Mouse (Mus musculus) ES-Bruce4 (cell line): Measurements from ENCODE around the gene Ostm1. TPM values are rescaled to one million over a fixed set of nuclear protein-coding genes. Genes with fewer than 3 reads are reported as not detected.
A peak's percentile ranks its signal among the peaks of the same experiment; 100 is the strongest.

Experiments used
- H3K27ac ChIP-seq: 2 replicates; pipeline ENCODE4 v1.5.1; 2012; ENCODE audit warnings: low read length, inconsistent platforms; ENCODE audit not compliant: insufficient read depth
- H3K27me3 ChIP-seq: 2 replicates; pipeline ENCODE4 v1.6.1; 2012; ENCODE audit warnings: mild to moderate bottlenecking, low read length, inconsistent platforms; ENCODE audit not compliant: control insufficient read depth, poor library complexity, insufficient read depth, severe bottlenecking
- H3K36me3 ChIP-seq: 2 replicates; pipeline ENCODE4 v1.6.1; 2012; ENCODE audit warnings: inconsistent platforms, mild to moderate bottlenecking, low read length, moderate library complexity; ENCODE audit not compliant: control insufficient read depth, poor library complexity, insufficient read depth, severe bottlenecking
- H3K4me1 ChIP-seq: one replicate; pipeline ENCODE4 v1.8.1; 2011; ENCODE audit warnings: low read length; ENCODE audit not compliant: control insufficient read depth, insufficient read depth
- H3K4me3 ChIP-seq: 2 replicates; pipeline ENCODE4 v1.5.1; 2011; ENCODE audit warnings: low read depth, mild to moderate bottlenecking, low read length
- H3K9ac ChIP-seq: 2 replicates; pipeline ENCODE4 v1.6.1; 2012; ENCODE audit warnings: low read depth, mild to moderate bottlenecking, inconsistent platforms; ENCODE audit not compliant: poor library complexity, severe bottlenecking
- H3K9me3 ChIP-seq: replicated peaks from 2 replicates; pipeline ENCODE4 v1.6.1; 2012; ENCODE audit warnings: mild to moderate bottlenecking, low read length, inconsistent platforms; ENCODE audit not compliant: control insufficient read depth, poor library complexity, insufficient read depth, severe bottlenecking
- CTCF ChIP-seq: IDR thresholded peaks from one replicate; pipeline ENCODE4 v1.8.1; 2011; ENCODE audit warnings: low read depth, low read length
- EP300 ChIP-seq: IDR thresholded peaks from 2 replicates; pipeline ENCODE4 v1.6.1; 2011; ENCODE audit warnings: low read depth, low read length; ENCODE audit not compliant: insufficient read depth
- POLR2A ChIP-seq: IDR thresholded peaks from one replicate; pipeline ENCODE4 v1.8.1; 2011; ENCODE audit warnings: low read length; ENCODE audit not compliant: insufficient read depth
- polyA plus RNA-seq: library from polyadenylated mRNA; stranded (reverse); fragments of >200 nt; gene quantifications from 2 replicates; pipeline ENCODE4 v1.2.4, GENCODE M21; 2011; ENCODE audit warnings: low read depth; ENCODE audit not compliant: missing spikeins, insufficient read depth, insufficient read length

Ostm1 gene
- polyA plus RNA-seq, 1 experiment, result 18.6 TPM

DNA sequence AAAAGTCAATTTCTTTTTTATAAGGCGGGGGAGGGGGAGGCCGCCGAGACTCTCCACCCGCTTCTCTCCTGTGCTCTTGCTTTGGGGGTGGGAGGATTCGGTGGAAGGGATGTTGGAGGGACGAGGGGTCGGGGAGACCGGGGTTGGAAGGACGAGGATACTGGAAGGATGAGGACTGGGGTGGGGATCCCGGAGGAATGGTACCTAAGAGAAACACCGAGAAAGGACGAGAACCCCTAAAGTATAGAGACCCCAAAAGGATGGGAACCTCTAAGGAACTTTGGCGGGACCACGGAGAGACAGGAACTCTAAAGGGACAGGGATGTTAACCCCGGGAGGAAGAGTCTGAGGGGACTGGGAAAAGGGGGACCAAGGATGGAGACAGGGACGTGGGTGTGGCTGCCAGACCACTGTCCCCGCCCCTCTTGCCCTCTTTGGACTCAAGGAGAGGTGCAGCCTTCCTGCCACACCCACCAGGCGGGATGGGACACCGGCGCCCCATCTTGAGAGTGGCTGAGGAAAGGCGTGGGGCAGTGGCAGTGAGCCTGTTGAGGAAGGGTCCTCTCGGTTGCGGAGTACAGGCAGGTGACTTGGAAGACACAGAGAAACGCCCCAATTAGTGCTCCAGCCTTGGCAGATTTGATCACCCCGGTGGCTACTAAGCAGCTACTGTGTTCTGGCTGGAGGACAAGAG is 8.5 kb downstream of the Ostm1 start:
- H3K27ac ChIP-seq, result no peak overlapping the region
- H3K9ac ChIP-seq, result no peak overlapping the region
- H3K27me3 ChIP-seq, result peaks cover 34% of the 10 kb centered on the region
- no peak for TF ChIP-seq POLR2A
- no peak for TF ChIP-seq CTCF
- no peak for TF ChIP-seq EP300
- no peaks in the 10 kb centered on the region for H3K9me3 ChIP-seq
- H3K4me3 ChIP-seq, result no peak overlapping the region
- H3K4me1 ChIP-seq, result no peaks in the 10 kb centered on the region
- H3K36me3 ChIP-seq, result no peaks in the 10 kb centered on the region

DNA sequence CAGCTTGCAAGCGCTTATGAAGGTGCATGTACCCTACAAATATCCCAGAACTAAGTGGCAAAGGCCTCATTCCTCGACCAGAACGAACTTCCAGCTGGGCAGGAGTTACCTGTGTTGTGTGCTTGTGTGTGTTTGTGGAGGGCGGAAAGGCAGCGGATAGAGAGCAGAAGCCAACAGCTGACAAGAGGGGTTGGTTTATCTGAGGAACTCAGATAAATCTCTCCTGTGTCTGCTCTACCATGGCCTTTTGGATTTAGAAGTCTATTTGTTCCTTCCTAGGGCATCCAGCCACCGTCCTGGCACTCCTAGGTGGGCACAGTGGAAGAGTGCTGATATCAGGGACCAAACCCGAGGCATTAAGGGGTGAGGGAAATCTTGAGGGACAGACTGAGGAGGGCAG is 9.6 kb downstream of the Ostm1 start:
- no peaks in the 10 kb centered on the region for H3K4me1 ChIP-seq
- H3K9ac ChIP-seq, result no peak overlapping the region
- no peak overlapping the region for H3K27ac ChIP-seq
- H3K4me3 ChIP-seq, result no peak overlapping the region
- H3K36me3 ChIP-seq, result no peaks in the 10 kb centered on the region
- TF ChIP-seq CTCF (no peak), POLR2A (no peak), EP300 (no peak)
- H3K27me3 ChIP-seq, result peaks cover 34% of the 10 kb centered on the region
- no peaks in the 10 kb centered on the region for H3K9me3 ChIP-seq

- no peaks in the 10 kb centered on the region for H3K9me3 ChIP-seq
- H3K27ac ChIP-seq, result no peak overlapping the region
- TF ChIP-seq EP300, result no peak
- TF ChIP-seq CTCF, result no peak
- TF ChIP-seq POLR2A, result no peak
- peaks cover 4% of the 10 kb centered on the region for H3K27me3 ChIP-seq
- no peak overlapping the region for H3K4me3 ChIP-seq
- no peaks in the 10 kb centered on the region for H3K4me1 ChIP-seq
- H3K36me3 ChIP-seq, result no peaks in the 10 kb centered on the region
- H3K9ac ChIP-seq, result no peak overlapping the region
These were observed 15.0 kb downstream of the Ostm1 start for GRCm38 (mm10) chr10:42598615-42599014.

GRCm38 (mm10) chr10:42601556-42601955 is 17.9 kb downstream of the Ostm1 start:
- H3K9me3 ChIP-seq, result peaks cover 7% of the 10 kb centered on the region
- no peaks in the 10 kb centered on the region for H3K4me1 ChIP-seq
- no peak overlapping the region for H3K4me3 ChIP-seq
- no peaks in the 10 kb centered on the region for H3K36me3 ChIP-seq
- peak; percentile 95 for TF ChIP-seq CTCF
- TF ChIP-seq EP300, result no peak
- no peak overlapping the region for H3K9ac ChIP-seq
- no peak overlapping the region for H3K27ac ChIP-seq
- no peaks in the 10 kb centered on the region for H3K27me3 ChIP-seq

DNA sequence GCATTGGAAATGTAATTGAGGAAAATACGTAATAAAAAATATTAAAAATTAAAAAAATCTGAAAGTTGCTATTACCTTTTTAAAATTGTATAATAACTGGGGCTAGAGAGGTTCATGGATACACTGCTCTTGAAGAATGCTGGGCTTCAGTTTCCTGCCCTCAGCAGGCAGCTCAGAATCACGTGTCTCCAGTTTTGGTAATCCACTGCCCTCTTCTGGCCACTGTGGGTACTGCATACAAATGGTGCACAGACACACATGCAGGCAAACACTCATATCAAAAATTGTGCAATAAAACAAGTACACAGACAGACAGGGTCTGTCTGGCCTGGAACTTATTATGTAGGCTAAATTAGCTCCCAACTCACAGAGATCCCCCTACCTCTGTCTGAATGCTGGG is 21.3 kb downstream of the Ostm1 start:
- Histone ChIP-seq H3K27me3 (no peaks in the 10 kb centered on the region), H3K36me3 (no peaks in the 10 kb centered on the region), H3K9ac (no peak overlapping the region), H3K4me3 (no peak overlapping the region), H3K9me3 (peaks cover 23% of the 10 kb centered on the region), H3K4me1 (no peaks in the 10 kb centered on the region), H3K27ac (no peak overlapping the region)
- no peak for TF ChIP-seq POLR2A
- TF ChIP-seq CTCF, result peak; percentile 45
- no peak for TF ChIP-seq EP300

DNA sequence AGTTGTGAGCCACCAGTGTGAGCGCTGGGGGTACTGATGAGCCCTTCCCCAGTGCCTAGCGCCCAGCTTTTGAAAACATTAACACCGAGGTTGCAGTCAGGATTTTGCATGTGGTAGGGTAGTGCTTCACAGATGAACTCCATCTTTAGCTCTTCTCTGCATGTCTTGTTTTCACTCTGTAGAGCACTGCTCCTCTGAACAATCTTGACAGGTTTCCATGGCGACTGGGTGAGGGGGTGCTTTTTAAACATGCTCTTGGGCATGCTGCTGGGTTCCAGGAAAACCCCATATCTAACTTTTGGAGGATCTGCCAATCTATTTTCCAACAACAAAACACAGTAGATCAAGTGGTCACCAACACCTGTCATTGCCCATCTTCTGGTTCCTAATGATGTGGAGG is 23.1 kb downstream of the Ostm1 start:
- TF ChIP-seq POLR2A, result no peak
- TF ChIP-seq CTCF, result no peak
- TF ChIP-seq EP300, result no peak
- Histone ChIP-seq H3K4me1 (no peaks in the 10 kb centered on the region), H3K27me3 (peaks cover 3% of the 10 kb centered on the region; the same call in 1 of the 2 replicates), H3K27ac (no peak overlapping the region), H3K9ac (no peak overlapping the region), H3K4me3 (no peak overlapping the region), H3K9me3 (peaks cover 23% of the 10 kb centered on the region), H3K36me3 (no peaks in the 10 kb centered on the region)
